Mouse (Mus musculus) limb, embryonic 13.5 days (tissue): ENCODE data around the gene Eif2ak3. TPM values are rescaled to one million over a fixed set of nuclear protein-coding genes. Genes with fewer than 3 reads are reported as not detected.

Experiments used
- ATAC-seq: fragments of 200-750 bp; cut with Nextera tagmentation; 2 replicates; pipeline ENCODE4 v1.8.0; 2017; ENCODE audit warnings: low read depth, moderate number of reproducible peaks, moderate TSS enrichment; ENCODE audit not compliant: low FRiP score
- H3K27ac ChIP-seq: fragments of 300-500 bp; sonication (generic); 2 replicates; pipeline ENCODE4 v1.5.1; 2015; ENCODE audit warnings: inconsistent platforms, mild to moderate bottlenecking, moderate library complexity
- H3K27me3 ChIP-seq: fragments of 300-500 bp; sonication (generic); 2 replicates; pipeline ENCODE4 v1.6.1; 2015; ENCODE audit warnings: mild to moderate bottlenecking, inconsistent platforms
- H3K36me3 ChIP-seq: fragments of 300-500 bp; sonication (generic); 2 replicates; pipeline ENCODE4 v1.6.1; 2015; ENCODE audit warnings: inconsistent platforms, mild to moderate bottlenecking, moderate library complexity
- H3K4me1 ChIP-seq: fragments of 300-500 bp; sonication (generic); 2 replicates; pipeline ENCODE4 v1.6.1; 2015; ENCODE audit warnings: inconsistent platforms
- H3K4me2 ChIP-seq: fragments of 300-500 bp; sonication (generic); replicated peaks from 2 replicates; pipeline ENCODE4 v1.6.1; 2015; ENCODE audit warnings: inconsistent platforms, mild to moderate bottlenecking, moderate library complexity
- H3K4me3 ChIP-seq: fragments of 300-500 bp; sonication (generic); 2 replicates; pipeline ENCODE4 v1.5.1; 2015; ENCODE audit warnings: moderate library complexity, mild to moderate bottlenecking, inconsistent platforms
- H3K9ac ChIP-seq: fragments of 300-500 bp; sonication (generic); 2 replicates; pipeline ENCODE4 v1.6.1; 2015; ENCODE audit warnings: mild to moderate bottlenecking, inconsistent platforms
- H3K9me3 ChIP-seq: fragments of 300-500 bp; sonication (generic); 2 replicates; pipeline ENCODE4 v1.6.1; 2016; ENCODE audit warnings: inconsistent platforms
- WGBS: fragments of 180-500 bp; shearing (Covaris S2); methylation state at CpG from one replicate; pipeline ENCODE4 v1.1.7; 2015; 5-methylcytosine and 5-hydroxymethylcytosine counted together
- polyA plus RNA-seq: library from polyadenylated mRNA; unstranded; fragments of >200 nt; fragmentation: Nextera tagmentation; extraction: Ambion mirVana; gene quantifications from 2 replicates; pipeline ENCODE4 v1.2.1, GENCODE M21; 2015

Gene Eif2ak3
- polyA plus RNA-seq, 1 experiment from 2014 or later = 12.8 TPM

GRCm38 (mm10) chr6:70918827-70919226 is 74.5 kb downstream of the Eif2ak3 start, which contains the start of gene Tex37:
Tex37 (minus strand) TSS chr6:70918927.
- WGBS = 88% methylated on average over 3 of the region's 3 CpGs
- Histone ChIP-seq H3K4me2 (no peak within 1 kb of the TSS), H3K36me3 (no peaks in the 10 kb centered on the region), H3K9ac (no peak within 1 kb of the TSS), H3K4me3 (no peak within 1 kb of the TSS), H3K27ac (no peak within 1 kb of the TSS), H3K4me1 (peaks cover 10% of the 10 kb centered on the region), H3K27me3 (no peaks in the 10 kb centered on the region), H3K9me3 (no peaks in the 10 kb centered on the region)
- no peak for ATAC-seq

- no peaks in the 10 kb centered on the region for H3K27me3 ChIP-seq
- H3K9me3 ChIP-seq = no peaks in the 10 kb centered on the region
- WGBS = 2% methylated on average over 22 of the region's 22 CpGs
- ATAC-seq = peak; percentile 19; the same call in 1 of the 2 replicates
- 0 out of 2 replicates have a peak overlapping the region, but pooled peaks have one; percentile 4 for H3K9ac ChIP-seq
- H3K4me1 ChIP-seq = peaks cover 10% of the 10 kb centered on the region
- H3K27ac ChIP-seq = no peak overlapping the region; the same call in 1 of the 2 replicates
- peak overlapping the region; percentile 62 for H3K4me2 ChIP-seq
- H3K36me3 ChIP-seq = no peaks in the 10 kb centered on the region
- peak overlapping the region; percentile 29 for H3K4me3 ChIP-seq
Measured at GRCm38 (mm10) chr6:70921274-70922074, 77.2 kb downstream of the Eif2ak3 start.

- 80% methylated on average over 2 of the region's 2 CpGs for WGBS
- Histone ChIP-seq H3K4me2 (no peak overlapping the region), H3K36me3 (no peaks in the 10 kb centered on the region), H3K27ac (no peak overlapping the region), H3K4me1 (no peaks in the 10 kb centered on the region; the same call in 1 of the 2 replicates), H3K27me3 (no peaks in the 10 kb centered on the region), H3K9ac (no peak overlapping the region), H3K4me3 (no peak overlapping the region), H3K9me3 (no peaks in the 10 kb centered on the region)
- ATAC-seq = no peak
Measured at GRCm38 (mm10) chr6:70931801-70932200, 87.5 kb downstream of the Eif2ak3 start.

GRCm38 (mm10) chr6:70953274-70953673 is 109.0 kb downstream of the Eif2ak3 start:
- no peak for ATAC-seq

GRCm38 (mm10) chr6:70954040-70954439 is 109.7 kb downstream of the Eif2ak3 start:
- 10% methylated on average over 6 of the region's 6 CpGs for WGBS

More at GRCm38 (mm10) chr6:70953274-70953673, 109.0 kb downstream of the Eif2ak3 start:
- Histone ChIP-seq H3K9ac (no peak overlapping the region), H3K9me3 (no peaks in the 10 kb centered on the region), H3K4me1 (peaks cover 12% of the 10 kb centered on the region), H3K4me3 (no peak overlapping the region), H3K27ac (no peak overlapping the region), H3K36me3 (no peaks in the 10 kb centered on the region), H3K27me3 (peaks cover 62% of the 10 kb centered on the region), H3K4me2 (no peak overlapping the region)
- WGBS = 64% methylated on average over 7 of the region's 7 CpGs

More at GRCm38 (mm10) chr6:70954040-70954439, 109.7 kb downstream of the Eif2ak3 start:
- no peak for ATAC-seq
- no peak overlapping the region for H3K4me3 ChIP-seq
- no peaks in the 10 kb centered on the region for H3K9me3 ChIP-seq
- no peak overlapping the region for H3K4me2 ChIP-seq
- no peak overlapping the region for H3K27ac ChIP-seq
- no peaks in the 10 kb centered on the region for H3K36me3 ChIP-seq
- H3K27me3 ChIP-seq = peaks cover 70% of the 10 kb centered on the region
- H3K4me1 ChIP-seq = peaks cover 12% of the 10 kb centered on the region
- H3K9ac ChIP-seq = no peak overlapping the region

Other genes with a start within 250 kb of the Eif2ak3 start
- 2.2 and 2.5 TPM in 2 replicates for gene Rpia, start 52.3 kb upstream of the Eif2ak3 start, polyA plus RNA-seq
- not detected in 2 replicates for gene Tex37, start 74.4 kb downstream of the Eif2ak3 start, polyA plus RNA-seq
- gene Foxi3, start 112.0 kb downstream of the Eif2ak3 start, polyA plus RNA-seq = 0.15 and 0.20 TPM in 2 replicates